Comparison of ENCODE assay signal across 6 mouse cellular contexts in genomic region chr10:67512871-67513270, GRCm38 (mm10).
"Had no signal": no experiment of that assay in that cellular context is flagged by ENCODE, and none has a peak within 500 bp of the region (broad histone marks: within the 10 kb centered on the region; RNA-seq: fewer than 3 reads in every experiment).

No protein-coding gene starts in this region.

- DNase-seq: lung, postnatal 10 days; lung, postnatal 4 days; midbrain, embryonic 14.5 days; retina, postnatal 1 day; right cerebral cortex, postnatal 4 days; spleen, adult 18-20 months had no signal
